Mouse (Mus musculus) layer of hippocampus, adult 9-11 months (tissue): Measurements from ENCODE around the gene Cxcl10.
"Not testable (repeated sequence)": the region's sequence is repeated elsewhere in the genome, so short reads cannot be mapped to it uniquely, and the experiment has no call there.

Experiments
- DNase-seq: peaks from one replicate; pipeline ENCODE4 v3.0.0; 2022

Gene Cxcl10

GRCm38 (mm10) chr5:92368392-92368791 lies 19.7 kb upstream of the Cxcl10 start:
- DNase-seq, result no peak

GRCm38 (mm10) chr5:92366565-92366964 lies 17.9 kb upstream of the Cxcl10 start:
- DNase-seq, result no peak

- DNase-seq, result no peak
Observed at GRCm38 (mm10) chr5:92365146-92365705, 16.5 kb upstream of the Cxcl10 start.

- DNase-seq, result no peak
Observed at GRCm38 (mm10) chr5:92364011-92364410, 15.3 kb upstream of the Cxcl10 start.

GRCm38 (mm10) chr5:92363179-92363578 lies 14.5 kb upstream of the Cxcl10 start:
- DNase-seq, result no peak

- no peak for DNase-seq
Observed at GRCm38 (mm10) chr5:92358767-92359455, 10.2 kb upstream of the Cxcl10 start.

- DNase-seq, result no peak
Observed at GRCm38 (mm10) chr5:92358033-92358432, 9.3 kb upstream of the Cxcl10 start.

- DNase-seq, result no peak
Observed at GRCm38 (mm10) chr5:92353517-92353916, 4.8 kb upstream of the Cxcl10 start.

GRCm38 (mm10) chr5:92352716-92353115 lies 4.0 kb upstream of the Cxcl10 start:
- DNase-seq, result not testable (repeated sequence)

- no peak for DNase-seq
Observed at GRCm38 (mm10) chr5:92349731-92350130, 1.0 kb upstream of the Cxcl10 start.

GRCm38 (mm10) chr5:92345006-92345405 lies 3.7 kb downstream of the Cxcl10 start:
- no peak for DNase-seq

- no peak for DNase-seq
Observed at GRCm38 (mm10) chr5:92340606-92341005, 8.1 kb downstream of the Cxcl10 start.

GRCm38 (mm10) chr5:92336743-92337142 lies 11.9 kb downstream of the Cxcl10 start:
- DNase-seq, result no peak

- no peak for DNase-seq
Observed at GRCm38 (mm10) chr5:92332359-92332840, 16.3 kb downstream of the Cxcl10 start.

GRCm38 (mm10) chr5:92331635-92332338 lies 16.9 kb downstream of the Cxcl10 start, which contains the start of gene Art3:
Gene Art3 (plus strand): TSS chr5:92331827.
- no peak for DNase-seq

- no peak for DNase-seq
Observed at GRCm38 (mm10) chr5:92331122-92331521, 17.6 kb downstream of the Cxcl10 start.

- no peak for DNase-seq
Observed at GRCm38 (mm10) chr5:92327929-92328328, 20.8 kb downstream of the Cxcl10 start, which contains the start of gene Cxcl9. Gene Cxcl9 (minus strand): TSS chr5:92328079.

- no peak for DNase-seq
Observed at GRCm38 (mm10) chr5:92327367-92327766, 21.3 kb downstream of the Cxcl10 start.

GRCm38 (mm10) chr5:92323264-92323663 lies 25.4 kb downstream of the Cxcl10 start:
- no peak for DNase-seq

GRCm38 (mm10) chr5:92322612-92323011 lies 26.1 kb downstream of the Cxcl10 start:
- no peak for DNase-seq

GRCm38 (mm10) chr5:92321631-92322400 lies 26.9 kb downstream of the Cxcl10 start:
- no peak for DNase-seq

GRCm38 (mm10) chr5:92318596-92318995 lies 30.1 kb downstream of the Cxcl10 start:
- DNase-seq, result no peak

GRCm38 (mm10) chr5:92318119-92318518 lies 30.6 kb downstream of the Cxcl10 start:
- no peak for DNase-seq
